Mouse (Mus musculus) forebrain, embryonic 15.5 days (tissue): Measurements from ENCODE around the gene Ryr2. TPM values are rescaled to one million over a fixed set of nuclear protein-coding genes. Genes with fewer than 3 reads are reported as not detected.
A peak's percentile ranks its signal among the peaks of the same experiment; 100 is the strongest.

ENCODE experiments used
- ATAC-seq: fragments of 200-750 bp; cut with Nextera tagmentation; replicated peaks from 2 replicates; pipeline ENCODE4 v1.8.0; 2017; ENCODE audit warnings: mild to moderate bottlenecking, moderate TSS enrichment, moderate library complexity
- H3K27ac ChIP-seq: fragments of 300-500 bp; sonication (generic); replicated peaks from 2 replicates; pipeline ENCODE4 v1.5.1; 2015; ENCODE audit warnings: mild to moderate bottlenecking, inconsistent platforms
- H3K27me3 ChIP-seq: fragments of 300-500 bp; sonication (generic); 2 replicates; pipeline ENCODE4 v1.6.1; 2015; ENCODE audit warnings: inconsistent platforms
- H3K36me3 ChIP-seq: fragments of 300-500 bp; sonication (generic); 2 replicates; pipeline ENCODE4 v1.6.1; 2015; ENCODE audit warnings: mild to moderate bottlenecking, inconsistent platforms
- H3K4me1 ChIP-seq: fragments of 300-500 bp; sonication (generic); 2 replicates; pipeline ENCODE4 v1.6.1; 2015; ENCODE audit warnings: inconsistent platforms
- H3K4me2 ChIP-seq: fragments of 300-500 bp; sonication (generic); replicated peaks from 2 replicates; pipeline ENCODE4 v1.6.1; 2015; ENCODE audit warnings: mild to moderate bottlenecking, inconsistent platforms
- H3K4me3 ChIP-seq: fragments of 300-500 bp; sonication (generic); 2 replicates; pipeline ENCODE4 v1.5.1; 2015; ENCODE audit warnings: mild to moderate bottlenecking, inconsistent platforms
- H3K9ac ChIP-seq: fragments of 300-500 bp; sonication (generic); replicated peaks from 2 replicates; pipeline ENCODE4 v1.6.1; 2015; ENCODE audit warnings: mild to moderate bottlenecking, inconsistent platforms
- H3K9me3 ChIP-seq: fragments of 300-500 bp; sonication (generic); 2 replicates; pipeline ENCODE4 v1.6.1; 2016; ENCODE audit warnings: inconsistent platforms
- WGBS: fragments of 180-500 bp; shearing (Covaris S2); methylation state at CpG from one replicate; pipeline ENCODE4 v1.1.7; 2015; ENCODE audit warnings: mixed read lengths; 5-methylcytosine and 5-hydroxymethylcytosine counted together
- polyA plus RNA-seq: library from polyadenylated mRNA; unstranded; fragments of >200 nt; fragmentation: Nextera tagmentation; extraction: Ambion mirVana; gene quantifications from 2 replicates; pipeline ENCODE4 v1.2.1, GENCODE M21; 2015

The Ryr2 gene
- polyA plus RNA-seq, 1 experiment from 2014 or later = 1.5 TPM

DNA sequence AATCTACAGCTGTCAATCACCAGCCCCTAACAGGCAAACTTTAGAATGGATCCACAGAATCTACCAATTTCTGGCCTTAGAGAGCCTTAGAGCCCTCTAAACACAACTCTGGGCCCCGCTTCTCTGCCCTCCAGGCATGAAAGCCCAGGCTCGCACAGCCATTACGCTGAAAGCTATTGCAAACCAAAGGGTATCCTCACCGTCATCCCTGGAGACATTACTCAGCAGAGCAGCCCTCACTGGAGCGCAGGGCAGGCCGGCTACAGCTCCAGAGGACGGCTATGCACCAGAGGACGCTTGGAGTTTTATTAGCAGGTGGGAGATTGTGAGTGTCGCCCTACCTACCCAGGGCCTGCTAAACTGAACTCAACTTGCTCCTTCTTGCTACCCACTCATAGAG lies 88.7 kb downstream of the Ryr2 start:
- no peak overlapping the region for H3K4me2 ChIP-seq
- no peaks in the 10 kb centered on the region for H3K9me3 ChIP-seq
- no peaks in the 10 kb centered on the region for H3K4me1 ChIP-seq
- no peaks in the 10 kb centered on the region for H3K36me3 ChIP-seq
- H3K9ac ChIP-seq = no peak overlapping the region
- no peak for ATAC-seq
- no peak overlapping the region for H3K27ac ChIP-seq
- no peak overlapping the region for H3K4me3 ChIP-seq
- H3K27me3 ChIP-seq = no peaks in the 10 kb centered on the region
- 81% methylated on average over 9 of the region's 9 CpGs for WGBS

DNA sequence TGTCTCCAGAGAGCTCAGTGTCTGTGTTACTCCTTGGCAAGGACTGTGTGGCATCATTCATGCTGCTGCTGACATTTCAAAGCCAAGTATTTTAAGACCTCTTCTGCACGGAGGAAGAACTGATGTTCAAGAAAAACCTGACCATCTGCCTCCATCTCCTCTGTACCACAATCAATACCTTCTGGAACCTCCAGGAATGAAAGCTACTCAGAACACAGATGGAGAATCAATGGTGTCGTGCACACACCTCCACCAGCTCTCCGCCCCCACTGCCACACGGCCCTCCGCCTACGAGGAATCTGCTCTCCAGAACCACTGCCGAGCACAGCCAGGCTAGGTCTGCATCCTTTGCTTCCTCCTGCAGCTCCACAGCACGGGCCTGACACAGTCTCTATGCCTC lies 92.8 kb downstream of the Ryr2 start:
- WGBS = 79% methylated on average over 8 of the region's 8 CpGs
- no peaks in the 10 kb centered on the region for H3K4me1 ChIP-seq

DNA sequence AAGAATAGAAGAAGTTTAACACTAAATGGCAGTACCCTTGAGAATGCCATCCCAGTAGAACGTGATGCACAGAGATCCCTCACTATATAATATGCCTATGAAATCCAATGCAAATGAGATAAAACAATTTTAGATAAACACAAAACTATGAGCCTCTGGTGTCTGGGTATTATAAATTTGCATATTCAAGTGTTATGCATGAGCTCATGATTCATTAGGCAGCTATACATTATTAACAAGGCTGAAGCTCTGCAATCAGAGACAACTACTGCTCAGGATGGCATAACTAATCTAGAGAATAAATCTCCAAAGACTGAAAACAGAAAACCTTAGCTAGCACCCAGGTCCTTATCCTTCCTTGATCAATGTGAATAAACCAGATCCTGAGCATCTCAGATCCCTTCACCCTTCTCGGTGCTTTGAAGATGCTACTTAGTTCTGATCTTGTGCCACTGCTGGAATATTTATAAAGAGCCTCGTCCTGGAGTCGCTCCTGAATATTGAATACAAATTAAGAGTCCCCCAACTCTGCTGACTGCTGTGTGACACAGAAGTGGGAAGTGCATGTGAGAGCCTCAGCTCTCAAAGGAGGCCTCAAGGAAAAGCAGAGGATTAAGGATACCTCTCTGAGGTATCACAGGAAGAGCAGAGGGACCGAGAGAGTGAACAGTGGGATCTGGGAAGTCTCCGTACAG lies 97.6 kb downstream of the Ryr2 start:
- Histone ChIP-seq H3K27me3 (no peaks in the 10 kb centered on the region), H3K36me3 (no peaks in the 10 kb centered on the region), H3K4me3 (no peak overlapping the region), H3K4me1 (no peaks in the 10 kb centered on the region), H3K27ac (no peak overlapping the region; the same call in 1 of the 2 replicates), H3K9me3 (no peaks in the 10 kb centered on the region), H3K9ac (no peak overlapping the region), H3K4me2 (no peak overlapping the region)
- WGBS = 63% methylated on average over 6 of the region's 6 CpGs
- ATAC-seq = 0 out of 2 replicates have a peak, but pooled peaks have one; percentile 38

More for the DNA sequence above, 92.8 kb downstream of the Ryr2 start:
- Histone ChIP-seq H3K9me3 (no peaks in the 10 kb centered on the region), H3K27me3 (no peaks in the 10 kb centered on the region), H3K27ac (no peak overlapping the region), H3K4me3 (no peak overlapping the region), H3K36me3 (no peaks in the 10 kb centered on the region), H3K4me2 (no peak overlapping the region), H3K9ac (no peak overlapping the region)
- no peak for ATAC-seq

DNA sequence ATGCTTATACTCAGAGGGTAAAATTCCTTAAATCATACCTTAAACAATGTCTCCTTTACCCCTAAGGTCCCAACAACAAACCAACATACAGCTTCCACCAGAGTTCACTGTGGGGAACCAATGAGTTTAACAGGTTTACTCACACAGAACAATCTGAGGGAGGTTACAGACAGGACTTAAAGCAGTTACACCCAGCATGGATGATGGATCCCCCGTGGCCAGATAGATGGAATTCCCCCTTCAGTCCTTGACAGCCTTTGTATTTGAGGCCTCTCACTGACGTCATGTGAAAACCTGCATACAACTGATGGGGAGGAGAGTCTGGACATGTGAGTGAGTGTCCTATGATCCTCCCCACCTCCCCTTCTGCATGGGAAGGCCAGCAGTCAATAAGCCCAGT lies 99.2 kb downstream of the Ryr2 start:
- Histone ChIP-seq H3K36me3 (no peaks in the 10 kb centered on the region), H3K27ac (no peak overlapping the region), H3K9me3 (no peaks in the 10 kb centered on the region), H3K9ac (no peak overlapping the region), H3K4me2 (no peak overlapping the region), H3K27me3 (no peaks in the 10 kb centered on the region), H3K4me3 (no peak overlapping the region), H3K4me1 (no peaks in the 10 kb centered on the region)
- ATAC-seq = no peak
- 55% methylated on average over 2 of the region's 2 CpGs for WGBS

DNA sequence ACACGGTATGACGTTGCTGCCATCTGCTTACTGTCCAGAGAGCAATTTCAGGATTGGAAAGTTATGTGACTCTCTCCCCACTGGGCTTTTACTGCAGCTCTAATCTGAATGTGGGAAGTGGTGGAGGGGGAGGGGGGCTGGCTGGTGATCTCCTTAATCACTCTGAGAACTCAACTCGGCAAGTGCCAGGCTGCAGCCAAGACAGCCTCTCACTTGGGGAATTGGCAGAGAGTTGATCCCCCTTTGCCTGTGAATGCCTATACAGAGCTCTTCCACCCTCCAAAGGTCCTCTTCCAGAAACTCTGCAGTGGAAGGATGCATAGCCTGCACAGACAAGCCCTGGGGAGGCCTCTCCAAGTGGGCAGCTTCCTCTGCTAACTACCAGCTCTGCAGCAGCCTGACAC lies 104.9 kb downstream of the Ryr2 start:
- H3K4me1 ChIP-seq = no peaks in the 10 kb centered on the region
- H3K27ac ChIP-seq = no peak overlapping the region
- no peak for ATAC-seq
- H3K4me2 ChIP-seq = no peak overlapping the region
- no peak overlapping the region for H3K4me3 ChIP-seq
- H3K9me3 ChIP-seq = no peaks in the 10 kb centered on the region
- no peaks in the 10 kb centered on the region for H3K36me3 ChIP-seq
- 60% methylated on average over 3 of the region's 3 CpGs for WGBS
- no peaks in the 10 kb centered on the region for H3K27me3 ChIP-seq
- no peak overlapping the region for H3K9ac ChIP-seq

DNA sequence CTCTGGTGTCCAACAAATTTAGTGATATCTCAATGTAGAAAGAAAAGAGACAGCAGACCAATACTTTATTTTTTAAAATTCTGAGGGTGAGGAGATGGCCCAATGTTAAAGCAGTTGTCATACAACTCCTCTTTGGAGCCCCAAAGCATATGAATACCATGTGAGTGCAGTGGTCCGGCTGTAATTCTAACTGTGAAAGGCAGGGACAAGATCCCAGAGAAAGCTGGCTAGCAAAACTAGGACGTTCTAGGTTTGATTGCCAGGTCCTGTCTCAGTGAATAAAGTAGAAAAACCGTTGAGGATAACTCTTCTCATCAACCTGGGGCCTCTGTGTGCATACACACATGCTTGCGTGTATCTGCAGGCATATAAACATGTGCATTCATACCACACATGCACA lies 106.9 kb downstream of the Ryr2 start:
- Histone ChIP-seq H3K27ac (no peak overlapping the region), H3K4me3 (no peak overlapping the region), H3K36me3 (no peaks in the 10 kb centered on the region), H3K27me3 (no peaks in the 10 kb centered on the region), H3K9me3 (no peaks in the 10 kb centered on the region), H3K9ac (no peak overlapping the region), H3K4me2 (no peak overlapping the region), H3K4me1 (no peaks in the 10 kb centered on the region)
- 78% methylated on average over 4 of the region's 4 CpGs for WGBS
- no peak for ATAC-seq

DNA sequence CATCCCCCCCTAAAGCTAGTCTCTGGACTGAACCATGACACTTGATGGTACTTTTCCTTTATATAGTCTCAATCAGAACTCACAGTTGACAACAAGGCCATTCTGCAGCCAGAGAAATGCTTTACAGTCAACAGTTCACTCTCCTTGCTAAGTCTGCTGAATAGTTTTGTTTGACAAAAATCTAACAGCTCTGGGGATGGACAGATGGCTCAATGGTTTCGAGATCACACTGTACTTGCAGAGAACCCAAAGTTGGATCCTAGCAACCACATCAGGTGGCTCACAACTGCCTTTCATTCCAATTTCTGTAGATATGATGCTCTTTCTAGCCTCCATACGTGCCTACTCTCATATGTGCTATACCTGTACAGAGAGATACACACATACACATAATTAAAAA lies 109.4 kb downstream of the Ryr2 start:
- H3K9ac ChIP-seq = no peak overlapping the region
- 79% methylated on average over 2 of the region's 2 CpGs for WGBS
- H3K4me1 ChIP-seq = no peaks in the 10 kb centered on the region
- H3K4me3 ChIP-seq = no peak overlapping the region
- no peak overlapping the region for H3K27ac ChIP-seq
- H3K27me3 ChIP-seq = no peaks in the 10 kb centered on the region
- ATAC-seq = no peak
- H3K36me3 ChIP-seq = no peaks in the 10 kb centered on the region
- no peaks in the 10 kb centered on the region for H3K9me3 ChIP-seq
- no peak overlapping the region for H3K4me2 ChIP-seq

DNA sequence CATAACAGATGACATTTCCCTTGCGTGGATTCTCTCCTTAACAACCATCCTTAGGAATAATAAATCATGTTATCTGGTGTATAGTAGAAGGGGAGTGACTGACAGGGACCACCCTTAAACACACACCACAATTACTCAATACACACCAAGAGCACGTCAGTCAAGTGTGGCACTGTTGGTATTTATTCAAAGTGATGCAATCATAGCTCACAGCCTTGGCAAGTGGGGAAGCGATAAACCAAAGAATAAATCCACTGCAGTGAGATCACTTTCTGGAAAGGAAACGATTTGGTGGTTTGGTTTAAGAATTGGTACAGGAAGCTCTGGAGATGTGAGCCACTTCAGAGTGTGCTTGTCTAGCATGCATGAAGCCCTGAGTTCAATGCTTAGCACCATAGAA lies 119.2 kb downstream of the Ryr2 start:
- Histone ChIP-seq H3K9me3 (no peaks in the 10 kb centered on the region), H3K27me3 (no peaks in the 10 kb centered on the region), H3K4me1 (no peaks in the 10 kb centered on the region), H3K4me2 (no peak overlapping the region), H3K4me3 (no peak overlapping the region), H3K36me3 (no peaks in the 10 kb centered on the region), H3K27ac (no peak overlapping the region), H3K9ac (no peak overlapping the region)
- ATAC-seq = no peak
- 74% methylated on average over 4 of the region's 4 CpGs for WGBS

DNA sequence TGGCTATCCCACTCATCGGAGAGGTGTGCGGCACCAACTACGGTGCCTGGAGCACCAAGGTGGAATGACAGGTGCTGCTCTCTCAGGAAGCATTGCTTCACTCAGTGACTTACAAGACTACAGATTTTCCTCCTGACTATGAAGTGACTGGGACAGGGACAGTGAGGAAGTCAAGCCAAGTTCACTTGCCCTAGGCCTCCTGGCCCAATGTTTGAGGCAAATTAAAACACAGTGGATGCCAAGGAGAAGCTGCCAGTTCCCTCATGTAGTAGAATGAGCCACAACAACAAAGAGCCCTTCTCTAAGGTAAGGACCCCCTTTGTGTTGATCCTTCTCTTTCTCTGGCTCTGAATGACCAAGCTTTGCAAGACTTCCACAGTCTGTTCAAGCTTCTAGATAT lies 121.7 kb downstream of the Ryr2 start:
- no peak for ATAC-seq
- Histone ChIP-seq H3K4me3 (no peak overlapping the region), H3K9me3 (no peaks in the 10 kb centered on the region), H3K27me3 (no peaks in the 10 kb centered on the region), H3K27ac (no peak overlapping the region), H3K4me1 (no peaks in the 10 kb centered on the region), H3K36me3 (no peaks in the 10 kb centered on the region), H3K4me2 (no peak overlapping the region), H3K9ac (no peak overlapping the region)
- 96% methylated on average over 3 of the region's 3 CpGs for WGBS

DNA sequence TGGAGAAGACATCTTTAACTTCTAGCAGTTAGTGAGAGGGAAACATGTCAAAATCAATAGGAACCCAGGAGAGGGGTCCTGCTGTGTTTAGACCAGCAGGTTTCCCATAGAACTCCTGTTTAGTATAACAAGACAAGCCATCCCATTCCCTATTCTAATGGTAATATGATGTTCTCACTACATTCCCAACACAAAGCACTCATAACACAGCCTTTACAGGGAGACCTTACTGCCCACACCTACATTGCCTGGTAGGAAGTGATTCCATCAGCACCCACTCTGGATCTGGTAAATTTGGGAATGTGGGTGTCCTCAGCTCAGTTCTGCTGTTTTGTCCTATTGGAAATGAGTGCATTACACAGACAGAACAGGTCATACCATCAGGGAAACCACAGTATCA lies 127.7 kb downstream of the Ryr2 start:
- no peak overlapping the region for H3K27ac ChIP-seq
- ATAC-seq = no peak
- H3K4me2 ChIP-seq = no peak overlapping the region
- no peaks in the 10 kb centered on the region for H3K4me1 ChIP-seq
- no peaks in the 10 kb centered on the region for H3K36me3 ChIP-seq
- no peak overlapping the region for H3K9ac ChIP-seq
- H3K27me3 ChIP-seq = no peaks in the 10 kb centered on the region
- no peaks in the 10 kb centered on the region for H3K9me3 ChIP-seq
- H3K4me3 ChIP-seq = no peak overlapping the region

DNA sequence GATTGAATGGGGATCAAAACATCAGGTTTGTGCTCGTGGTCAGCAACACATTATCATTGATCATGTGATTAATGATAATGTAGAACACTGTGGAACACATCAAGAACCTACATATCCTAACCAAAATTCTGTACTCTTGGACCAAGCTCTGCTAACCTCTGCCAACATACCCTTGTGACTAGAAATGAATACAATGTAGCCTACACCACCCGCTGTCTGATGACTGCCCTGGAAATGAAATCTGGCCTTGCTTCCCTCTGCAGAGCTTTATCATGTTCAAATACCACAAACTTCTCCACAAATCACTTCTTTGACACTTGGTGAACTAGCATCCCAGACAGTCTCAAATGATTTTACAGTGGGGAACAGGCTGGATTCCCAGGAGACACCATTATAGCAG lies 128.4 kb downstream of the Ryr2 start:
- H3K4me2 ChIP-seq = no peak overlapping the region
- no peak overlapping the region for H3K9ac ChIP-seq
- no peaks in the 10 kb centered on the region for H3K36me3 ChIP-seq
- no peaks in the 10 kb centered on the region for H3K9me3 ChIP-seq
- ATAC-seq = no peak
- H3K27ac ChIP-seq = no peak overlapping the region
- H3K27me3 ChIP-seq = no peaks in the 10 kb centered on the region
- no peak overlapping the region for H3K4me3 ChIP-seq
- WGBS = 87% methylated on average over 2 of the region's 2 CpGs
- H3K4me1 ChIP-seq = no peaks in the 10 kb centered on the region

DNA sequence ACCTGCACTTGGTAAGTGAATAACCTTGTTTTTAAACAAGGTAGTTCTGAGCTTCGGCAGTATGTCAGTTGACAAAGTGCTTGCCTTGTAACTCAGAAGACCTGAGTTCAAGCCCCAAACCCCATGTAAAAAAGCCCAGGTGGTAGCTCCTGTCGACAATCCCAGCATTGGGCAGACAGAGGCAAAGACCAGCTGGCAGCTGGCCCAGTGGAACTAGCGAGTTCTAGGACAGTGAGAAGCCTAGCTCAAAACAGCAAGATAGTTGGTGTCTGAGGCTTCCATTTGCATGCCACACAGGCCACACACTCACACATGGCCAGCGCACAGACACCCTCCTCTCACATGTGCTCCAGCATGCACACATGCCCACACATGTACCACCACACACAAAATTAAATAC lies 129.1 kb downstream of the Ryr2 start:
- no peak overlapping the region for H3K4me3 ChIP-seq
- H3K9ac ChIP-seq = no peak overlapping the region
- H3K9me3 ChIP-seq = no peaks in the 10 kb centered on the region
- no peak for ATAC-seq
- no peaks in the 10 kb centered on the region for H3K4me1 ChIP-seq
- no peaks in the 10 kb centered on the region for H3K27me3 ChIP-seq
- H3K27ac ChIP-seq = no peak overlapping the region
- no peak overlapping the region for H3K4me2 ChIP-seq
- H3K36me3 ChIP-seq = no peaks in the 10 kb centered on the region
- 83% methylated on average over 4 of the region's 4 CpGs for WGBS

DNA sequence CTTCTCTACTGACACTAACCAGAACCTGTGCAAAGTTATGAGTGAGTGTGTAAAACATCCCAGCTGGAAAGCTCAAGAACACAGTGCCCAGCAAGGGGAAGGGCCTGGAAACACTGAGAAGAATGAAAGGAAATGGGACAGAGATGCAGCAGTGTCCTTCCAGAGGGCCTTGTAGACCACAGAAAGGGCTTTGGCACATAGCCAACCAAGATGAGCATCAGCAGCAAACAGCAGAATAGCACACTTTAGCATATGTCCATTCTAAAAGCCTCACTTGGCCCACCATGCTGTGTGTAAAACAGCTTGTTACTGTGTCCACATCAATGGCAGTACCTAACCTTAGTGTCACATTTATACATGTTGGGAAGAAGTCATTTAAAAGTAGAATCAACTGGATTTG lies 142.4 kb downstream of the Ryr2 start:
- no peak for ATAC-seq
- no peak overlapping the region for H3K4me3 ChIP-seq
- no peaks in the 10 kb centered on the region for H3K27me3 ChIP-seq
- H3K4me2 ChIP-seq = no peak overlapping the region
- no peak overlapping the region for H3K27ac ChIP-seq
- no peaks in the 10 kb centered on the region for H3K36me3 ChIP-seq
- H3K9me3 ChIP-seq = no peaks in the 10 kb centered on the region
- H3K9ac ChIP-seq = no peak overlapping the region
- no peaks in the 10 kb centered on the region for H3K4me1 ChIP-seq
